Mouse (Mus musculus): ENCODE measurements around the gene Vps26c. TPM values are rescaled to one million over a fixed set of nuclear protein-coding genes. Genes with fewer than 3 reads are reported as not detected.

Vps26c gene
- total and polyA plus RNA-seq, 2 experiments from 2014 or later = 63.0 to 74.8 TPM

- no peak overlapping the region for H3K27ac ChIP-seq (ENCODE audit: low read depth, low read length)
- H3K4me3 ChIP-seq (ENCODE audit: low read depth, low read length) = no peak overlapping the region
- H3K4me2 ChIP-seq (ENCODE audit: low read depth, low read length, poor library complexity, severe bottlenecking) = no peak overlapping the region
- DNase-seq (ENCODE audit: low spot score) (no peak), ATAC-seq (ENCODE audit: low FRiP score) (no peak)
- H3K27me3 ChIP-seq (ENCODE audit: insufficient read depth, low read length) = no peaks in the 10 kb centered on the region
- no peaks in the 10 kb centered on the region for H3K9me3 ChIP-seq (ENCODE audit: low read length)
- H3K36me3 ChIP-seq (ENCODE audit: insufficient read depth, low read length) = no peaks in the 10 kb centered on the region
- no peaks in the 10 kb centered on the region for H3K4me1 ChIP-seq (ENCODE audit: insufficient read depth, low read length)
- H3K9ac ChIP-seq (replicated peaks; ENCODE audit: low read length, poor library complexity, severe bottlenecking) = no peak overlapping the region
- 90% methylated on average over 4 of the region's 4 CpGs for WGBS
- no peak for TF ChIP-seq CTCF (IDR thresholded peaks at IDR 0.05)
Measured at GRCm38 (mm10) chr16:94531268-94531667, 4.6 kb upstream of the Vps26c start.

GRCm38 (mm10) chr16:94527546-94527945, 916 bp upstream of the Vps26c start:
- TF ChIP-seq CTCF (IDR thresholded peaks at IDR 0.05) = no peak
- Histone ChIP-seq H3K9ac (replicated peaks; ENCODE audit: low read length, poor library complexity, severe bottlenecking) (peak overlapping the region; percentile 95), H3K27me3 (ENCODE audit: insufficient read depth, low read length) (no peaks in the 10 kb centered on the region), H3K9me3 (ENCODE audit: low read length) (no peaks in the 10 kb centered on the region), H3K36me3 (ENCODE audit: insufficient read depth, low read length) (no peaks in the 10 kb centered on the region), H3K4me2 (ENCODE audit: low read depth, low read length, poor library complexity, severe bottlenecking) (peak overlapping the region; percentile 63), H3K4me1 (ENCODE audit: insufficient read depth, low read length) (0 out of 2 replicates have a peak, but pooled peaks cover 6% of the 10 kb centered on the region), H3K27ac (ENCODE audit: low read depth, low read length) (peak overlapping the region; percentile 96), H3K4me3 (ENCODE audit: low read depth, low read length) (peak overlapping the region; percentile 79)
- WGBS = 61% methylated on average over 3 of the region's 3 CpGs
- DNase-seq (ENCODE audit: low spot score) (no peak), ATAC-seq (ENCODE audit: low FRiP score) (no peak)

GRCm38 (mm10) chr16:94527152-94527534, 513 bp upstream of the Vps26c start:
- H3K27me3 ChIP-seq (ENCODE audit: insufficient read depth, low read length) = no peaks in the 10 kb centered on the region
- peak overlapping the region; percentile 63 for H3K4me2 ChIP-seq (ENCODE audit: low read depth, low read length, poor library complexity, severe bottlenecking)
- TF ChIP-seq CTCF (IDR thresholded peaks at IDR 0.05) = no peak
- peak overlapping the region; percentile 79 for H3K4me3 ChIP-seq (ENCODE audit: low read depth, low read length)
- peak overlapping the region; percentile 95 for H3K9ac ChIP-seq (replicated peaks; ENCODE audit: low read length, poor library complexity, severe bottlenecking)
- 0 out of 2 replicates have a peak, but pooled peaks cover 6% of the 10 kb centered on the region for H3K4me1 ChIP-seq (ENCODE audit: insufficient read depth, low read length)
- 4% methylated on average over 13 of the region's 13 CpGs for WGBS
- H3K9me3 ChIP-seq (ENCODE audit: low read length) = no peaks in the 10 kb centered on the region
- no peaks in the 10 kb centered on the region for H3K36me3 ChIP-seq (ENCODE audit: insufficient read depth, low read length)
- no peak for DNase-seq (ENCODE audit: low spot score)
- ATAC-seq (ENCODE audit: low FRiP score) = no peak
- H3K27ac ChIP-seq (ENCODE audit: low read depth, low read length) = peak overlapping the region; percentile 96

- Histone ChIP-seq H3K9me3 (ENCODE audit: low read length) (no peaks in the 10 kb centered on the region), H3K4me2 (ENCODE audit: low read depth, low read length, poor library complexity, severe bottlenecking) (peak overlapping the region; percentile 63), H3K4me1 (ENCODE audit: insufficient read depth, low read length) (0 out of 2 replicates have a peak, but pooled peaks cover 6% of the 10 kb centered on the region), H3K36me3 (ENCODE audit: insufficient read depth, low read length) (no peaks in the 10 kb centered on the region), H3K27me3 (ENCODE audit: insufficient read depth, low read length) (no peaks in the 10 kb centered on the region), H3K27ac (ENCODE audit: low read depth, low read length) (peak overlapping the region; percentile 96), H3K9ac (replicated peaks; ENCODE audit: low read length, poor library complexity, severe bottlenecking) (peak overlapping the region; percentile 95), H3K4me3 (ENCODE audit: low read depth, low read length) (peak overlapping the region; percentile 79)
- ATAC-seq (ENCODE audit: low FRiP score) = peak; percentile 71
- WGBS = 0% methylated on average over 24 of the region's 24 CpGs
- DNase-seq (ENCODE audit: low spot score) = peak; percentile 47
- TF ChIP-seq CTCF (IDR thresholded peaks at IDR 0.05) = no peak
Measured at GRCm38 (mm10) chr16:94525955-94526343, 681 bp downstream of the Vps26c start.

GRCm38 (mm10) chr16:94524691-94525090, 1.9 kb downstream of the Vps26c start:
- H3K27ac ChIP-seq (ENCODE audit: low read depth, low read length) = no peak overlapping the region
- H3K9me3 ChIP-seq (ENCODE audit: low read length) = no peaks in the 10 kb centered on the region
- no peak overlapping the region for H3K4me2 ChIP-seq (ENCODE audit: low read depth, low read length, poor library complexity, severe bottlenecking)
- H3K27me3 ChIP-seq (ENCODE audit: insufficient read depth, low read length) = no peaks in the 10 kb centered on the region
- no peak overlapping the region for H3K9ac ChIP-seq (replicated peaks; ENCODE audit: low read length, poor library complexity, severe bottlenecking)
- no peaks in the 10 kb centered on the region for H3K36me3 ChIP-seq (ENCODE audit: insufficient read depth, low read length)
- TF ChIP-seq CTCF (IDR thresholded peaks at IDR 0.05) = no peak
- no peak for ATAC-seq (ENCODE audit: low FRiP score)
- 83% methylated on average over 9 of the region's 9 CpGs for WGBS
- H3K4me3 ChIP-seq (ENCODE audit: low read depth, low read length) = no peak overlapping the region
- DNase-seq (ENCODE audit: low spot score) = no peak
- H3K4me1 ChIP-seq (ENCODE audit: insufficient read depth, low read length) = 0 out of 2 replicates have a peak, but pooled peaks cover 6% of the 10 kb centered on the region

GRCm38 (mm10) chr16:94523594-94524377, 2.8 kb downstream of the Vps26c start:
- H3K36me3 ChIP-seq (ENCODE audit: insufficient read depth, low read length) = no peaks in the 10 kb centered on the region
- H3K4me3 ChIP-seq (ENCODE audit: low read depth, low read length) = no peak overlapping the region
- no peak overlapping the region for H3K4me2 ChIP-seq (ENCODE audit: low read depth, low read length, poor library complexity, severe bottlenecking)
- 55% methylated on average over 6 of the region's 6 CpGs for WGBS
- ATAC-seq (ENCODE audit: low FRiP score) (no peak), DNase-seq (ENCODE audit: low spot score) (no peak)
- H3K27me3 ChIP-seq (ENCODE audit: insufficient read depth, low read length) = no peaks in the 10 kb centered on the region
- 0 out of 2 replicates have a peak, but pooled peaks cover 6% of the 10 kb centered on the region for H3K4me1 ChIP-seq (ENCODE audit: insufficient read depth, low read length)
- H3K9ac ChIP-seq (replicated peaks; ENCODE audit: low read length, poor library complexity, severe bottlenecking) = no peak overlapping the region
- TF ChIP-seq CTCF (IDR thresholded peaks at IDR 0.05) = no peak
- no peak overlapping the region for H3K27ac ChIP-seq (ENCODE audit: low read depth, low read length)
- H3K9me3 ChIP-seq (ENCODE audit: low read length) = no peaks in the 10 kb centered on the region
